Mouse (Mus musculus): ENCODE measurements around the gene Otx2.

GRCm38 (mm10) chr14:48625331-48625694 lies 48.3 kb downstream of the Otx2 start:
- TF ChIP-seq CTCF (IDR thresholded peaks at IDR 0.05; ENCODE audit: low read depth) (no peak), EP300 (IDR thresholded peaks at IDR 0.05; ENCODE audit: low read depth) (no peak)

Measured in liver, embryonic 14.5 days (tissue).